Mouse (Mus musculus): ENCODE results near the gene Plpp6. TPM values are rescaled to one million over a fixed set of nuclear protein-coding genes. Genes with fewer than 3 reads are reported as not detected.
"Not testable (repeated sequence)": the region's sequence is repeated elsewhere in the genome, so short reads cannot be mapped to it uniquely, and the experiment has no call there.

Gene Plpp6
- total and polyA plus RNA-seq, 3 experiments, result 4.9 to 7.4 (median 6.6) TPM

GRCm38 (mm10) chr19:28995366-28995765, 31.6 kb downstream of the Plpp6 start:
- H3K9ac ChIP-seq (ENCODE audit: low read depth, low read length), result no peak overlapping the region
- H3K4me3 ChIP-seq, result no peak overlapping the region
- H3K79me2 ChIP-seq (replicated peaks; ENCODE audit: control insufficient read depth, insufficient read depth, low read length), result peaks cover 1% of the 10 kb centered on the region; the same call in 1 of the 2 replicates
- H3K4me1 ChIP-seq (ENCODE audit: control insufficient read depth, insufficient read depth, low read length), result peaks cover 7% of the 10 kb centered on the region
- TF ChIP-seq CTCF (IDR thresholded peaks at IDR 0.05) (no peak), POLR2A (IDR thresholded peaks at IDR 0.05; ENCODE audit: insufficient read depth, low read depth, low read length) (no peak), EP300 (IDR thresholded peaks at IDR 0.05; ENCODE audit: insufficient read depth, low read depth, low read length) (no peak)
- H3K36me3 ChIP-seq (ENCODE audit: control insufficient read depth, insufficient read depth, low read length), result peaks cover 31% of the 10 kb centered on the region
- intact Hi-C loops (cut with DNase I), result no loop called here
- DNase-seq, result no peak
- no peaks in the 10 kb centered on the region for H3K27me3 ChIP-seq (ENCODE audit: control insufficient read depth, insufficient read depth, low read length)
- 76% methylated on average over 5 of the region's 5 CpGs for WGBS
- H3K27ac ChIP-seq, result no peak overlapping the region

- Histone ChIP-seq H3K36me3 (ENCODE audit: control insufficient read depth, insufficient read depth, low read length) (peaks cover 38% of the 10 kb centered on the region), H3K27me3 (ENCODE audit: control insufficient read depth, insufficient read depth, low read length) (no peaks in the 10 kb centered on the region), H3K27ac (no peak overlapping the region), H3K4me1 (ENCODE audit: control insufficient read depth, insufficient read depth, low read length) (peaks cover 10% of the 10 kb centered on the region), H3K79me2 (replicated peaks; ENCODE audit: control insufficient read depth, insufficient read depth, low read length) (no peaks in the 10 kb centered on the region; the same call in 1 of the 2 replicates), H3K4me3 (no peak overlapping the region), H3K9ac (ENCODE audit: low read depth, low read length) (no peak overlapping the region)
- intact Hi-C loops (cut with DNase I), result no loop called here
- WGBS, result 67% methylated on average over 4 of the region's 4 CpGs
- DNase-seq, result no peak
- TF ChIP-seq EP300 (IDR thresholded peaks at IDR 0.05; ENCODE audit: insufficient read depth, low read depth, low read length), result no peak
- no peak for TF ChIP-seq CTCF (IDR thresholded peaks at IDR 0.05)
- TF ChIP-seq POLR2A (IDR thresholded peaks at IDR 0.05; ENCODE audit: insufficient read depth, low read depth, low read length), result no peak
Observed at GRCm38 (mm10) chr19:28997976-28998630, 34.4 kb downstream of the Plpp6 start.

- H3K27ac ChIP-seq; DNase-seq; H3K4me3 ChIP-seq; H3K9ac ChIP-seq (ENCODE audit: low read depth, low read length); intact Hi-C loops (cut with DNase I); H3K79me2 ChIP-seq (replicated peaks; ENCODE audit: control insufficient read depth, insufficient read depth, low read length); H3K27me3 ChIP-seq (ENCODE audit: control insufficient read depth, insufficient read depth, low read length); H3K4me1 ChIP-seq (ENCODE audit: control insufficient read depth, insufficient read depth, low read length): not testable (repeated sequence)
- H3K36me3 ChIP-seq (ENCODE audit: control insufficient read depth, insufficient read depth, low read length), result peaks cover 23% of the 10 kb centered on the region
- 97% methylated on average over 16 of the region's 16 CpGs for WGBS
Observed at GRCm38 (mm10) chr19:29000321-29000720, 36.6 kb downstream of the Plpp6 start.

GRCm38 (mm10) chr19:29008069-29008706, 44.4 kb downstream of the Plpp6 start:
- no peak for DNase-seq
- Histone ChIP-seq H3K9ac (ENCODE audit: low read depth, low read length) (no peak overlapping the region), H3K27me3 (ENCODE audit: control insufficient read depth, insufficient read depth, low read length) (no peaks in the 10 kb centered on the region), H3K4me1 (ENCODE audit: control insufficient read depth, insufficient read depth, low read length) (no peaks in the 10 kb centered on the region), H3K27ac (no peak overlapping the region), H3K4me3 (no peak overlapping the region), H3K79me2 (replicated peaks; ENCODE audit: control insufficient read depth, insufficient read depth, low read length) (peaks cover 4% of the 10 kb centered on the region), H3K36me3 (ENCODE audit: control insufficient read depth, insufficient read depth, low read length) (peaks cover 9% of the 10 kb centered on the region)
- intact Hi-C loops (cut with DNase I), result no loop called here
- WGBS, result 81% methylated on average over 3 of the region's 3 CpGs
- no peak for TF ChIP-seq POLR2A (IDR thresholded peaks at IDR 0.05; ENCODE audit: insufficient read depth, low read depth, low read length)
- TF ChIP-seq EP300 (IDR thresholded peaks at IDR 0.05; ENCODE audit: insufficient read depth, low read depth, low read length), result no peak
- TF ChIP-seq CTCF (IDR thresholded peaks at IDR 0.05), result no peak

- 93% methylated on average over 11 of the region's 11 CpGs for WGBS
- Histone ChIP-seq H3K27ac (no peak overlapping the region), H3K4me1 (ENCODE audit: control insufficient read depth, insufficient read depth, low read length) (no peaks in the 10 kb centered on the region; the same call in 1 of the 2 replicates), H3K36me3 (ENCODE audit: control insufficient read depth, insufficient read depth, low read length) (peaks cover 12% of the 10 kb centered on the region), H3K79me2 (replicated peaks; ENCODE audit: control insufficient read depth, insufficient read depth, low read length) (peaks cover 4% of the 10 kb centered on the region), H3K9ac (ENCODE audit: low read depth, low read length) (no peak overlapping the region), H3K4me3 (no peak overlapping the region), H3K27me3 (ENCODE audit: control insufficient read depth, insufficient read depth, low read length) (no peaks in the 10 kb centered on the region)
- TF ChIP-seq EP300 (IDR thresholded peaks at IDR 0.05; ENCODE audit: insufficient read depth, low read depth, low read length) (no peak), CTCF (IDR thresholded peaks at IDR 0.05) (no peak), POLR2A (IDR thresholded peaks at IDR 0.05; ENCODE audit: insufficient read depth, low read depth, low read length) (no peak)
- intact Hi-C loops (cut with DNase I), result no loop called here
- no peak for DNase-seq
Observed at GRCm38 (mm10) chr19:29009046-29009445, 45.3 kb downstream of the Plpp6 start.

GRCm38 (mm10) chr19:29011355-29011990, 47.7 kb downstream of the Plpp6 start:
- DNase-seq, result no peak
- H3K4me1 ChIP-seq (ENCODE audit: control insufficient read depth, insufficient read depth, low read length), result peaks cover 2% of the 10 kb centered on the region
- intact Hi-C loops (cut with DNase I), result no loop called here
- H3K9ac ChIP-seq (ENCODE audit: low read depth, low read length), result no peak overlapping the region
- no peaks in the 10 kb centered on the region for H3K27me3 ChIP-seq (ENCODE audit: control insufficient read depth, insufficient read depth, low read length)
- H3K79me2 ChIP-seq (replicated peaks; ENCODE audit: control insufficient read depth, insufficient read depth, low read length), result no peaks in the 10 kb centered on the region
- 93% methylated on average over 12 of the region's 12 CpGs for WGBS
- peaks cover 27% of the 10 kb centered on the region for H3K36me3 ChIP-seq (ENCODE audit: control insufficient read depth, insufficient read depth, low read length)
- H3K4me3 ChIP-seq, result no peak overlapping the region
- no peak overlapping the region for H3K27ac ChIP-seq
- TF ChIP-seq POLR2A (IDR thresholded peaks at IDR 0.05; ENCODE audit: insufficient read depth, low read depth, low read length) (no peak), CTCF (IDR thresholded peaks at IDR 0.05) (no peak), EP300 (IDR thresholded peaks at IDR 0.05; ENCODE audit: insufficient read depth, low read depth, low read length) (no peak)

All from heart, adult 2 months (tissue).